Mouse (Mus musculus): Measurements from ENCODE around the gene Rtn4rl1. TPM values are rescaled to one million over a fixed set of nuclear protein-coding genes. Genes with fewer than 3 reads are reported as not detected.

Rtn4rl1 gene
- total RNA-seq, 2 experiments from 2014 or later: 6.0 to 10.0 TPM

GRCm38 (mm10) chr11:75204472-75204871 lies 10.9 kb downstream of the Rtn4rl1 start:
- no peak for DNase-seq
- intact Hi-C loops (cut with DNase I): no loop called here

GRCm38 (mm10) chr11:75206347-75206746 lies 12.8 kb downstream of the Rtn4rl1 start:
- intact Hi-C loops (cut with DNase I): no loop called here
- DNase-seq: no peak

DNA sequence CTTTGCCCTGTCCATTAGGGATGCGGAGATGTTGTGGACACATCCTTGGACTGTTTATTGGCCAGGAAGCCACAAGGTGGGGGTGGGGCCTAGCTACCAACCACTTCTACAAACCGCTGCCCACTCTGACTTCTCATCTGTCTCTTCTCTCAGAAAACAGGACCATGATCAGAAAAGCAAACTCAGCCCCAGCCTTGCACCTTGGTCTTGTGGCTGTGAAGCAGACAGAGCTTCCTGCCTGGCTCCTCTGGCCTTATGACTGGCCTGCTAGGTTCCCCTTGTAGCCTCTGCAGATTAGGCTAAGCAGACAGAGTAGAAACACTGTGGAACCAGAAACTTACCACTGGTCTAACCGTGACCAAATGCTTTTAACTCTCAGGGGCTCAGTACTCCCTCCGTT lies 15.8 kb downstream of the Rtn4rl1 start:
- DNase-seq: no peak
- intact Hi-C loops (cut with DNase I): no loop called here

DNA sequence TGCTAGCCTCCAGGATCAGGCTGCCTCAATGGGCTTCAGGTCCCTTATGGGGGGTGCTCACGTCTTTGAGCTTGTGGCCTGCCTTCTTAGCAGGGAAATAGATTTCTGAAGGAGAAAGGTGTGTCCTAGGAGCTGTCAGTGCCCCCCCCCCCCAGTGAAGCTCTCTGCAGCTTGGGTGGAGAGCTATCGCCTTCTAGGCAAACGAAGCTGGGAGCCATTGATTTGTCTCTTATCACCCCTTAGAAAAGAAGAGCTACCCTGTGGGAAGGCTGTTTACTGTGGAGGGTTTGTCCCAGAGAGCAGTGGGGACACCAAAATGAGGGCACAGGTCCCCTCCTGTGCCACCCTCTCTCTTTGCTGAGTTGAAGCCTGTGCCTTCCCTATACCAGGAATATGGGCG lies 16.5 kb downstream of the Rtn4rl1 start:
- intact Hi-C loops (cut with DNase I): no loop called here
- DNase-seq: no peak

DNA sequence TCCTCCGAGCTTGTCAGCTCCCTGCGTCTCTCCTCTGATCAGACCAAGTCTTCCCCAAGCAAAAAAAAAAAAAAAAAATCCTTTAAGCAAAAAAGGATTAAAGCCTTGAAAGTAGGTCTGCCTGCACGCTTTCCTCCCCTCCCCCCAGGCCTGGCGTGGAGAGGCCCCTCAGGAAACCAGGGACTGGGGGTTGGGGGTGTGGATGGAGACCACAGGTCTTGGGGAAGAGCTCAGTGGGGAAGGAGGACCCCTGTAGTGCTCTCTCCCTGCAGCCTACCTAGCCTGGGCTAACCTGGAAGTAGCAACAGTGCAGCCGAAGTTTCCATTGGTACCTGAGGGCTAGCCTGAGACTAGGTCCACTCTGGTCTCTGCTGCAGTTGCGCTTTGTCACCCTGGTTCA lies 17.2 kb downstream of the Rtn4rl1 start:
- no peak for DNase-seq
- intact Hi-C loops (cut with DNase I): no loop called here

GRCm38 (mm10) chr11:75212031-75212667 lies 18.6 kb downstream of the Rtn4rl1 start:
- DNase-seq: peak in 1 of 2 experiments; percentile 57
- intact Hi-C loops (cut with DNase I): no loop called here

DNA sequence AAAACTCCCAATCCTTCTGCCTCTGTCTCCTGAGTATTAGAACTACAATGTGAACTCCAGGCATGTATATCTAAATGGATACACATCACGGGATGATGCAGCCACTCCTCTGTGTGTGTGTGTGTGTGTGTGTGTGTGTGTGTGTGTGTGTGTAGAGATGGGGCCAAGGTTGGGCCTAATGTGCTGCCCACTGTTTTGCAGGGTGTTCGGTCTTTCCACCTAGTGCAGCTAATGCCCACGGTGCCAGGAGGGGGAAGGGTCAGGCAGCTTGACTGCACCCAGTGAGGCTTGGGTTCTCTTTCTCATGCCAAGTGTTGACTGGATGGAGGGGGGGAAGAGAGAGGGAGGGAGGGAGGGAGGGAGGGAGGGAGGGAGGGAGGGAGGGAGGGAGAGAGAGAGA lies 19.3 kb downstream of the Rtn4rl1 start:
- intact Hi-C loops (cut with DNase I): no loop called here
- DNase-seq: no peak

DNA sequence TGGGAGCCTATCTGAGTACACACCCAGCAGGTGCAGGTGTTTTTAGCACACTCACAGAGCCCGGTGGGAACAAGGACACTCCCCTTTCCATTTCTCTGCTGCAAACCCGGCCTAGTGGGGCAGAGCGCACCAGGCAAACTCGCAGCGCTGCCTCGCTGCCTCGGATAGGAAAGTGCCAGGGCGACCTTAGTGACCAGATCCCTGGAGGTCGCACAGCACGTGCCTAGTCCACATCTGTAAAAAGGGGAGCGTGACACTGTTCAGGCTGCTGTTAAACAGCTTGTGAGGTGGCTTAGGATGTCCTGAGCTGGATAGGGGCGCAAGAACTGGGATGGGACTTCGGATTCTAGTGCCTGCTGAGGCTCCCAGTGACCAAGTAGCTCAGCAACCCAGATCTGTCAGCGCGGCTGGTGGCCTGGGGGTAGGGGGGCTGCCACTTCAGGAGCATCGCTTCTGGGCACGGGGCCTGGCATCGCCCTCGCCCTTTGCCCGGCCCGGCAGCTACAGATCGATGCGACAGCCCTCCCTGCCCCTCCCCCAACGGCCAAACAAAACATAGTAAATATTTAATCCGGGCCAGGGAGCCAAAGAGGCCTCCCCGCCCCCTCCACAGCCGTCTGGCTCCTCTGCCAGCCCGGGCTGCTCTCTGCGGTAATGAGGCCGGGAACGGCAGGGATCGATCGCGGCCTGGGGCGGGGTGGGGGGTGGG lies 19.9 kb downstream of the Rtn4rl1 start:
- intact Hi-C loops (cut with DNase I): no loop called here
- peak in 1 of 2 experiments; percentile 29 for DNase-seq

DNA sequence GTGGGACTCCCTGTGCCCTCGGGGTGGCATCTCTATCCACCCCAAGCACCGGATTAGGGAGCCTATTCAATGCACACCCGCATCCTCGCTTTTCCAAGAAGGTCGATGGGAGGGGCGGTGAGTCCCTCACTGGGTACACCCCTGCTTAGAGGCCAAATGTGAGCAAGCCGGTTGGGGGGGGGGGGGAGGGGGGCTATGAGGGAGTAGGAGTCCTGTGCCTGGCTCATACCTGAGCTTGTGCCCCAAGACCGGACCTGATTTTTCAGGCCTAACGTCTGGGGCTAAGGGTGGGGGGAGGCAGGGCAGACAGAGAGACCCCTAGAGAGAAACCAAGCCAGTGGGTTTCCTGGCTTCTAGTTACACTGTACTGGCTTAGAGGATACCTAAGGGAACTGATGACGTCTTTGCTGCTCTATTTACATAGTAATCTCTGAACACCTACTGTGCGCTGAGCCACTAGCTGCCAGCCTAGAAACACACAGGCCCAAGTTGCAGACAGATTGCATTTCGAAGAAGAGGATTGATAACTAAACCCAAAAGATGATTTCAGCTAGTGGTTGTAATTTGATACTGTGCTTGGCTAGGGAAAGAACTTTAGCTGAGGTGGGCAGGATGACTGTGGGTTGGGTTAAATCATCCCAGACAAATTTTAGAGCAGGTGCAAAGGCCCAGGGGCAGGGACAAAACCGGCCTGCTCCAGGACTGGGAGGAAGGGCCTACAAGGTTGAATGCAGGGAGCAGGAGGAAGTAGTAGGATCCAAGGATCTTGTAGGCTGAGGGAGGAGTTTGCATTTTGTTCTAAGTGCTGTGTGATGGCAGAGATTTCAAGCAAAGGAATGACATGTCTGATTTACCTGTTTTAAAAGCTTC lies 20.7 kb downstream of the Rtn4rl1 start:
- intact Hi-C loops (cut with DNase I): no loop called here
- no peak for DNase-seq

DNA sequence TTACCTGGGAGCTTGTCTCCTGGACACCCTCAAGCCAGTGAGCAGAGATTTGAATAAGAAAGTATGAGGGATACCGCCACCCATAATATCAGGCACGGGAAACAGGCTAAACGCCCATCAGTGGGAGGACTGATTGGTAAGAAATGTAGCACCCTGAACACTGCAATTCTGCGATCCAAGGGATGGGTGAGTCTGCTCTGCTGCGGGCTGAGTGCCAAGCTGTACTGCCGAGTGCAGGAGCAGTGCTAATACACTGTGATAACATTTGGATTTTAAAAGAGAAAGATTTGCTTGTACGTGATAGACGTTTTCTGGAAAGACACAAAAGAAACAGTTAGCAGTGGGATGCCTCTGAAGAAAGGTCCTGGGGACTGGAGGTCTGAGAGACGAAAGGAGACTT lies 26.5 kb downstream of the Rtn4rl1 start:
- intact Hi-C loops (cut with DNase I): no loop called here
- DNase-seq: peak; percentile 34 to 44

GRCm38 (mm10) chr11:75220517-75221145 lies 27.0 kb downstream of the Rtn4rl1 start:
- intact Hi-C loops (cut with DNase I): no loop called here
- no peak for DNase-seq

- intact Hi-C loops (cut with DNase I): no loop called here
- no peak for DNase-seq
These were observed 30.5 kb downstream of the Rtn4rl1 start for GRCm38 (mm10) chr11:75224062-75224461.

DNA sequence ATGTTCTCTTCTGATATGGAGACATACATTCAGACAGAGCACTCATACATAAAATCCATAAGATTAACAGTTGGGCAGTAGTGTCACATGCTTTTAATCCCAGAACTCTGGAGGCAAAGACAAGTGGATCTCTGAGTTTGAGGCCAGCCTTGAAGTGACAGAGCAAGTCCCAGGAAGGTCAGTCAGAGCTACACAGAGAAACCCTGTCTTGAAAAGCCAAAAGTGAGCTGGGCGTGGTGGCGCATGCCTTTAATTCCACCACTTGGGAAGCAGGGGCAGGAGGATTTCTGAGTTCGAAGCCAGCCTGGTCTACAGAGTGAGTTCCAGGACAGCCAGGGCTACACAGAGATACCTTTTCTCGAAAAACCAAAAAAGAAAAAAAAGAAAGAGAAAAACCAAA lies 31.3 kb downstream of the Rtn4rl1 start:
- intact Hi-C loops (cut with DNase I): no loop called here
- DNase-seq: no peak

DNA sequence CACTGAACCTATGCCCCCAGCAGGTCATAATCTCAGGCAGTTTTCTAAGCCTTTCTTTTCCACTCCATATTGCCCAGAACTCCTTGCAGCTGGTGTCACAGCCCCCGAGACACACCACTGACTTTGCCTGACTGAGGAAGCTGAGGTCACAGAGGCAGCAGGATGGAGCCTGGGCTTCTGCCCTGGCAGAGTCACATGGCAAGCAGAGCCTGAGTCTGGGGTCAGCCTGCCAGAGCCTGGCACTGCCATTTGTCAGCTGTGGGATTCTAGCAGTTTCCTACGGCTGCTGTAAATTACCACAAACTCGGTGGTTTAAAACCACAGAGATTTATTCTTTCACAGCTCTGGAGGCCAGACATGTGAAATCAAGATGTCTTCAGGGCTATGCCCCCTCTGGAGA lies 34.0 kb downstream of the Rtn4rl1 start:
- intact Hi-C loops (cut with DNase I): no loop called here
- no peak for DNase-seq

DNA sequence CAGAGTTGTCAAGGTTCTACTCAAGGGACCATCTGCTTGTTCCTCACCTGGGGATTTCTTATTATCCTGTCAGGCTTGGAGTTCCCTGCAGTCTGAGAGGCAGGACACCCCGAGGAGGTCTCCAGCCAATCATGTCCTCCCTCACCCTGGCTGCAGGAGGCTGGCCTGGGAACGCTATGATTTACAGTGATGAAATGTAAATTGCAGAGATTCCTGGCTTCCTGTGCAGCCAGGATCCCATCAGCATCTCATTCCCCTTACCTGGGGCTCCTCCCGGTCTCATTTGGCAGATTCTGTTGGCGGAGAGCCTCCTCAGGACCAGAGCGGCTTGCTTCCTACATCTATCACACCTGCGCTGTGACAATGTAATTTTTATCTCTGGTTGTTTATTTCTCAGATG lies 35.7 kb downstream of the Rtn4rl1 start:
- intact Hi-C loops (cut with DNase I): no loop called here
- no peak for DNase-seq

- no peak for DNase-seq
- intact Hi-C loops (cut with DNase I): no loop called here
These were observed 36.7 kb downstream of the Rtn4rl1 start for GRCm38 (mm10) chr11:75230272-75230760.

DNA sequence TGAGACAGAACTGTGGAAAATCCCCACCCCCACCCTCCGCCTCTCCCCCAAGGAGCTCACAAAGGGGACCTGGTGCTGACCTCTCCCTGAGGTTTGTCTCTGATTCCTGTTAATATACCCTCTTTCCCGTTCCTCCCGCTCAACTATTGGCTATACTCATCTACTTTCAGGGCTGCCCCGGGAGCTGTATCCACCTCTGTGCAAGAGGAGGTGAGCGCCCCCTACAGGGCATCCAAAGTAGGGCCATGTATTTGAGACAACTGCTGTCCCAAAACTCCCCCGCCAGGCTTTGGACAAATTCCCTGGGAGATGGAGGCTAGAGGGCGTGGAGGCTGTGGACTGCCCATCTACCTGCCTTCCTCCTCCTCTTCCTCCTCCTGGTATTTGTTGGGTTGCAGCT lies 38.2 kb downstream of the Rtn4rl1 start:
- DNase-seq: peak; percentile 62 to 64
- intact Hi-C loops (cut with DNase I): loop anchor here (1.0 kb wide), 1 partner anchor 39 kb away; no protein-coding TSS in a partner anchor

DNA sequence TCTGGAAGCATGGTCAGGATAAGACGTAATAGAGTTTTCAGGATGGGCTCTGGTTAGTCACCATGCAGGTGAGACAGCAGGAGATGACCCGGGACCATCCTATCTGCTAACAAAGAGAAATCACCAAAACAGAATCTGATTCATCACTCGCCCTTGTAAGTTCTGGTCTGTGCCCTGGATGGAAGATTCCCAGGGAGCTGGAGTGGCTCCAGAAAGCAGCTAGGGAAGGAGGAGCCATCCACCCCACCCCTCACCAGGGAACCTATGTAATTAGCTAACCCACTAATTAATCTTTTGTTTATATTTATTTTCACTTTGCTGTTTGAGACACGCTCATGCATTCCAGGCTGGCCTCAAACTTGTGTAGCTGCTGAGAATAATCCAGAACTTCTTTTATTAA lies 38.9 kb downstream of the Rtn4rl1 start:
- no peak for DNase-seq
- intact Hi-C loops (cut with DNase I): no loop called here

GRCm38 (mm10) chr11:75234745-75235144 lies 41.2 kb downstream of the Rtn4rl1 start:
- intact Hi-C loops (cut with DNase I): no loop called here

GRCm38 (mm10) chr11:75240158-75240934 lies 46.8 kb downstream of the Rtn4rl1 start:
- peak; percentile 48 to 56 for DNase-seq
- intact Hi-C loops (cut with DNase I): no loop called here

More at GRCm38 (mm10) chr11:75234745-75235144, 41.2 kb downstream of the Rtn4rl1 start:
- no peak for DNase-seq

Data from heart, postnatal 36 days (tissue).